Mouse (Mus musculus): ENCODE measurements at regions not wholly inside any gene's neighbourhood (a gene's known extent, or its start where the extent isn't known, plus 50 kb on each side); places are given as distances from the start of the nearest gene placed in this dataset.

- ATAC-seq (replicated peaks; ENCODE audit: poor library complexity), result no peak
Observed at GRCm38 (mm10) chr16:68017672-68018071, 397.0 kb upstream of the Cadm2 start.

- ATAC-seq (replicated peaks; ENCODE audit: poor library complexity), result no peak
Observed at GRCm38 (mm10) chr16:67989671-67990070, 369.0 kb upstream of the Cadm2 start.

GRCm38 (mm10) chr16:67976565-67976964, 355.9 kb upstream of the Cadm2 start:
- no peak for ATAC-seq (replicated peaks; ENCODE audit: poor library complexity)

- ATAC-seq (replicated peaks; ENCODE audit: poor library complexity), result no peak
Observed at GRCm38 (mm10) chr16:67968311-67969145, 347.8 kb upstream of the Cadm2 start.

- no peak for ATAC-seq (replicated peaks; ENCODE audit: poor library complexity)
Observed at GRCm38 (mm10) chr16:67949112-67949511, 328.4 kb upstream of the Cadm2 start.

GRCm38 (mm10) chr16:67944406-67944805, 323.7 kb upstream of the Cadm2 start:
- ATAC-seq (replicated peaks; ENCODE audit: poor library complexity), result no peak

GRCm38 (mm10) chr16:67919175-67919574, 298.5 kb upstream of the Cadm2 start:
- no peak for ATAC-seq (replicated peaks; ENCODE audit: poor library complexity)

GRCm38 (mm10) chr16:67871304-67872022, 250.8 kb upstream of the Cadm2 start:
- no peak for ATAC-seq (replicated peaks; ENCODE audit: poor library complexity)

GRCm38 (mm10) chr16:67850201-67850600, 229.5 kb upstream of the Cadm2 start:
- no peak for ATAC-seq (replicated peaks; ENCODE audit: poor library complexity)

- no peak for ATAC-seq (replicated peaks; ENCODE audit: poor library complexity)
Observed at GRCm38 (mm10) chr16:67844481-67844880, 223.8 kb upstream of the Cadm2 start.

GRCm38 (mm10) chr16:67797236-67797635, 176.5 kb upstream of the Cadm2 start:
- no peak for ATAC-seq (replicated peaks; ENCODE audit: poor library complexity)

GRCm38 (mm10) chr16:67776091-67776490, 155.4 kb upstream of the Cadm2 start:
- ATAC-seq (replicated peaks; ENCODE audit: poor library complexity), result peak; percentile 44; the same call in 1 of the 2 replicates

GRCm38 (mm10) chr16:67769114-67769513, 148.4 kb upstream of the Cadm2 start:
- no peak for ATAC-seq (replicated peaks; ENCODE audit: poor library complexity)

GRCm38 (mm10) chr16:67735398-67735797, 114.7 kb upstream of the Cadm2 start:
- ATAC-seq (replicated peaks; ENCODE audit: poor library complexity), result no peak

- no peak for ATAC-seq (replicated peaks; ENCODE audit: poor library complexity)
Observed at GRCm38 (mm10) chr16:67698619-67699018, 77.9 kb upstream of the Cadm2 start.

Measured in megakaryocyte progenitor cell, adult 5-6 weeks (primary cell).